ENCODE assay signal across 17 mouse cellular contexts in genomic region chr15:91103814-91104213, GRCm38 (mm10). TPM values are rescaled to one million over a fixed set of nuclear protein-coding genes. Genes with fewer than 3 reads are reported as not detected.
"Had no signal": no experiment of that assay in that cellular context is flagged by ENCODE, and none has a peak within 500 bp of the region (broad histone marks: within the 10 kb centered on the region; RNA-seq: fewer than 3 reads in every experiment).

No protein-coding gene starts in this region.

- ATAC-seq: liver, embryonic 12.5 days; midbrain, embryonic 15.5 days had no signal

- H3K27me3 ChIP-seq: limb, embryonic 12.5 days; liver, embryonic 12.5 days; lung, embryonic 15.5 days; midbrain, embryonic 15.5 days; neural tube, embryonic 12.5 days had no signal

- H3K4me1 ChIP-seq: limb, embryonic 12.5 days; liver, embryonic 12.5 days; lung, embryonic 15.5 days had no signal

- H3K36me3 ChIP-seq: limb, embryonic 12.5 days; liver, embryonic 12.5 days; lung, embryonic 15.5 days; midbrain, embryonic 15.5 days; neural tube, embryonic 12.5 days had no signal

- H3K9ac ChIP-seq: limb, embryonic 12.5 days; liver, embryonic 12.5 days; lung, embryonic 15.5 days; midbrain, embryonic 15.5 days; neural tube, embryonic 12.5 days had no signal

- DNase-seq: kidney, adult 11 months; kidney, adult 9 months; kidney, postnatal 36 days; layer of hippocampus, adult 9-11 months; layer of hippocampus, postnatal 36 days; lung, postnatal 36 days; right cerebral cortex, postnatal 14 days; thymus, adult 18-20 months; thymus, postnatal 14 days had no signal

- H3K9me3 ChIP-seq: limb, embryonic 12.5 days; liver, embryonic 12.5 days; lung, embryonic 15.5 days; midbrain, embryonic 15.5 days; neural tube, embryonic 12.5 days had no signal

- H3K27ac ChIP-seq: kidney, postnatal 0 days; limb, embryonic 12.5 days; liver, embryonic 12.5 days; lung, embryonic 15.5 days; midbrain, embryonic 15.5 days; neural tube, embryonic 12.5 days had no signal

- H3K4me2 ChIP-seq: limb, embryonic 12.5 days; liver, embryonic 12.5 days; lung, embryonic 15.5 days; midbrain, embryonic 15.5 days; neural tube, embryonic 12.5 days had no signal

- H3K4me3 ChIP-seq: limb, embryonic 12.5 days; liver, embryonic 12.5 days; lung, embryonic 15.5 days; midbrain, embryonic 15.5 days; neural tube, embryonic 12.5 days had no signal

RNA-seq across cellular contexts. Expression of gene Kif21a, which starts 54.1 kb away (rescaled TPM):
- total RNA-seq: monocyte, adult 5-6 weeks; neutrophil, adult 5-6 weeks had no signal
